Mouse (Mus musculus) lung, embryonic 14.5 days (tissue): ENCODE measurements around the gene Cables2. TPM values are rescaled to one million over a fixed set of nuclear protein-coding genes. Genes with fewer than 3 reads are reported as not detected.

Experiments
- ATAC-seq: fragments of 200-750 bp; cut with Nextera tagmentation; 2 replicates; pipeline ENCODE4 v1.8.0; 2017; ENCODE audit warnings: mild to moderate bottlenecking, moderate TSS enrichment, moderate library complexity; ENCODE audit not compliant: insufficient read depth
- DNase-seq: peaks from one replicate; pipeline ENCODE4 v3.0.0-alpha.2; 2015
- H3K27ac ChIP-seq: fragments of 300-500 bp; sonication (generic); 2 replicates; pipeline ENCODE4 v1.5.1; 2014; ENCODE audit warnings: low read depth, mild to moderate bottlenecking, moderate library complexity
- H3K27me3 ChIP-seq: fragments of 300-500 bp; sonication (generic); 2 replicates; pipeline ENCODE4 v1.6.1; 2014; ENCODE audit warnings: low read length, control low read depth; ENCODE audit not compliant: insufficient read depth
- H3K36me3 ChIP-seq: fragments of 300-500 bp; sonication (generic); 2 replicates; pipeline ENCODE4 v1.6.1; 2014; ENCODE audit warnings: control low read depth; ENCODE audit not compliant: insufficient read depth
- H3K4me1 ChIP-seq: fragments of 300-500 bp; sonication (generic); 2 replicates; pipeline ENCODE4 v1.6.1; 2014; ENCODE audit warnings: antibody characterized with exemption, control low read depth; ENCODE audit not compliant: insufficient read depth
- H3K4me2 ChIP-seq: fragments of 300-500 bp; sonication (generic); 2 replicates; pipeline ENCODE4 v1.6.1; 2014; ENCODE audit warnings: mild to moderate bottlenecking
- H3K4me3 ChIP-seq: fragments of 300-500 bp; sonication (generic); 2 replicates; pipeline ENCODE4 v1.5.1; 2014; ENCODE audit warnings: low read depth, low read length
- H3K9ac ChIP-seq: fragments of 300-500 bp; sonication (generic); 2 replicates; pipeline ENCODE4 v1.6.1; 2014
- H3K9me3 ChIP-seq: fragments of 300-500 bp; sonication (generic); 2 replicates; pipeline ENCODE4 v1.6.1; 2016; ENCODE audit warnings: low read depth, low read length, control low read depth
- CTCF ChIP-seq: IDR thresholded peaks from 2 replicates; pipeline ENCODE4 v1.5.1; 2016; ENCODE audit warnings: antibody characterized with exemption, low read depth
- WGBS: fragments of 180-500 bp; shearing (Covaris S2); extraction: QIAGEN DNeasy Blood & Tissue Kit; methylation state at CpG from one replicate; pipeline ENCODE4 v1.1.7; 2014; 5-methylcytosine and 5-hydroxymethylcytosine counted together
- polyA plus RNA-seq: library from polyadenylated mRNA; unstranded; fragments of >200 nt; fragmentation: Nextera tagmentation; extraction: Ambion mirVana; gene quantifications from 2 replicates; pipeline ENCODE4 v1.2.1, GENCODE M21; 2014

Cables2 gene
- polyA plus RNA-seq, 1 experiment from 2014 or later: 25.6 TPM

GRCm38 (mm10) chr2:180279321-180279720 lies 6.0 kb upstream of the Cables2 start:
- TF ChIP-seq CTCF: no peak
- Histone ChIP-seq H3K9ac (no peak overlapping the region), H3K4me2 (no peak overlapping the region), H3K27me3 (no peaks in the 10 kb centered on the region), H3K4me1 (peaks cover 20% of the 10 kb centered on the region), H3K27ac (no peak overlapping the region), H3K4me3 (no peak overlapping the region), H3K36me3 (no peaks in the 10 kb centered on the region), H3K9me3 (no peaks in the 10 kb centered on the region)
- WGBS: 80% methylated on average over 8 of the region's 8 CpGs
- DNase-seq (no peak), ATAC-seq (no peak)

DNA sequence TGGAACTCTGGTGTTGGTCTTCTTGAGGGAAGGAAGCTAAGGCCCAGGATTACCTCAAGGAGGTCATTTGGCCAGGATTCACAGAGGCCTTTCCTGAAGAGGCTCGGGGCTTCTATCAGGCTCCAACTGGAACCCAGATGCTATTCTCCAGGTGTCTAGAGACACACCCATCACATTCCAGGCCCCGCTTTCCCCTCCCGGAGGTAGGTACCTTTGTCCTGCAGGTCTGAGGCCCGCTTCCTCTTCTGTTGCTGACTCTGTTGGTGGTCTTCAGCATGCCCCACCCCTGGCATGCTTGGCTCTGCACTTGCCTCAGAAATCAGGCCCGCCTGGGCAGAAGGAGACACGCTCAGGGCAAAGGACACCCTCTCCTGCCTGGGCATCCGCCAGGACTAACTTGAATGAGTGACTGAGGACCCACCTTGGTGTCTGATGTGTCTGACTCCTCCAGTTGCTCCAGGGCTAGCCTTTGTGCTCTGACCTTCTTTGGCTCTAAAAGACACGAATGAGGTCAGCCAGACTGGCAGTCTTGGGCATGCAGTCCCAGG lies 4.6 kb upstream of the Cables2 start:
- no peak for ATAC-seq
- TF ChIP-seq CTCF: no peak
- H3K4me1 ChIP-seq: peaks cover 22% of the 10 kb centered on the region
- no peaks in the 10 kb centered on the region for H3K36me3 ChIP-seq
- H3K9me3 ChIP-seq: no peaks in the 10 kb centered on the region
- H3K9ac ChIP-seq: no peak overlapping the region
- no peak for DNase-seq
- no peak overlapping the region for H3K4me2 ChIP-seq
- no peak overlapping the region for H3K4me3 ChIP-seq
- peak overlapping the region; percentile 78 for H3K27ac ChIP-seq
- no peaks in the 10 kb centered on the region for H3K27me3 ChIP-seq
- 57% methylated on average over 8 of the region's 8 CpGs for WGBS

- Histone ChIP-seq H3K4me3 (no peak overlapping the region), H3K4me1 (peaks cover 22% of the 10 kb centered on the region), H3K36me3 (no peaks in the 10 kb centered on the region), H3K9me3 (no peaks in the 10 kb centered on the region), H3K9ac (no peak overlapping the region), H3K27ac (peak overlapping the region; percentile 78; the same call in 1 of the 2 replicates), H3K4me2 (peak overlapping the region; percentile 43; the same call in 1 of the 2 replicates), H3K27me3 (no peaks in the 10 kb centered on the region)
- no peak for ATAC-seq
- WGBS: 34% methylated on average over 8 of the region's 8 CpGs
- TF ChIP-seq CTCF: no peak
- peak; percentile 63 for DNase-seq
These were observed 3.6 kb upstream of the Cables2 start for GRCm38 (mm10) chr2:180276851-180277259.

DNA sequence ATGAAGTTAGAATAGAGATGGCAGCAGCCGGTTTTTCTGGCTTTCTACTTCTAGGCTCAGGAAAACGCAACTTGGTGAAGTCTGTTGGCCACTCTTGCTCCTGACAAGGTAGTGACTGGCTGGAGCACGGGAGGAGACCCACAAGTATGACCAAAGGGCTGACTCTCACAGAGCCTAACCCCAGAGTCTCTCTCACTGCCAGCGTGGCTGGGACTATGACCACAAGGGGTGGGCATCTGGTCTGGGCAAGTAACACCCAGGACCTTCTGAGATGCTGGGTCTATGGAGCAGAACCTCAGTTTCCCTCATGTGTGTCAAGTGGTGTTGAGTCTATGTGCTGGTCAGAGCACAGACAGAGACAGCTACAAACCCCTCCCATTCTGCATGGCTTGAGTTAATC lies 3.1 kb upstream of the Cables2 start:
- no peaks in the 10 kb centered on the region for H3K36me3 ChIP-seq
- H3K4me1 ChIP-seq: peaks cover 22% of the 10 kb centered on the region
- no peak overlapping the region for H3K4me3 ChIP-seq
- H3K27me3 ChIP-seq: no peaks in the 10 kb centered on the region
- peak; percentile 9; the same call in 1 of the 2 replicates for TF ChIP-seq CTCF
- no peak overlapping the region for H3K9ac ChIP-seq
- DNase-seq (no peak), ATAC-seq (no peak)
- no peaks in the 10 kb centered on the region for H3K9me3 ChIP-seq
- peak overlapping the region; percentile 78 for H3K27ac ChIP-seq
- WGBS: 33% methylated on average over 4 of the region's 4 CpGs
- H3K4me2 ChIP-seq: peak overlapping the region; percentile 43

- ATAC-seq: peak; percentile 75
- H3K4me3 ChIP-seq: no peak overlapping the region
- peak overlapping the region; percentile 43 for H3K4me2 ChIP-seq
- TF ChIP-seq CTCF: peak; percentile 98
- peak; percentile 97 for DNase-seq
- H3K9me3 ChIP-seq: no peaks in the 10 kb centered on the region
- no peak overlapping the region for H3K9ac ChIP-seq
- H3K27me3 ChIP-seq: no peaks in the 10 kb centered on the region
- H3K27ac ChIP-seq: peak overlapping the region; percentile 78
- peaks cover 22% of the 10 kb centered on the region for H3K4me1 ChIP-seq
- H3K36me3 ChIP-seq: no peaks in the 10 kb centered on the region
- WGBS: under 1% methylated on average over 8 of the region's 8 CpGs
These were observed 2.5 kb upstream of the Cables2 start for GRCm38 (mm10) chr2:180275836-180276235.

GRCm38 (mm10) chr2:180274523-180274922 lies 1.2 kb upstream of the Cables2 start:
- H3K27me3 ChIP-seq: no peaks in the 10 kb centered on the region
- peaks cover 22% of the 10 kb centered on the region for H3K4me1 ChIP-seq
- no peak for TF ChIP-seq CTCF
- no peak for DNase-seq
- no peaks in the 10 kb centered on the region for H3K9me3 ChIP-seq
- H3K36me3 ChIP-seq: peaks cover 10% of the 10 kb centered on the region
- ATAC-seq: no peak
- no peak overlapping the region for H3K9ac ChIP-seq
- WGBS: 94% methylated on average over 2 of the region's 2 CpGs
- no peak overlapping the region for H3K27ac ChIP-seq
- H3K4me2 ChIP-seq: no peak overlapping the region
- H3K4me3 ChIP-seq: no peak overlapping the region

GRCm38 (mm10) chr2:180272884-180273321 lies 393 bp downstream of the Cables2 start:
- no peak for TF ChIP-seq CTCF
- ATAC-seq: peak; percentile 18
- no peak for DNase-seq
- no peaks in the 10 kb centered on the region for H3K9me3 ChIP-seq
- peaks cover 22% of the 10 kb centered on the region for H3K36me3 ChIP-seq
- WGBS: under 1% methylated on average over 22 of the region's 37 CpGs
- H3K9ac ChIP-seq: peak overlapping the region; percentile 87
- H3K4me3 ChIP-seq: peak overlapping the region; percentile 85
- peak overlapping the region; percentile 96 for H3K4me2 ChIP-seq
- H3K27ac ChIP-seq: peak overlapping the region; percentile 72
- H3K4me1 ChIP-seq: peaks cover 18% of the 10 kb centered on the region
- no peaks in the 10 kb centered on the region for H3K27me3 ChIP-seq
